Mouse (Mus musculus) heart, adult 18-20 months (tissue): Measurements from ENCODE around the gene Prr18. TPM values are rescaled to one million over a fixed set of nuclear protein-coding genes. Genes with fewer than 3 reads are reported as not detected.
A peak's percentile ranks its signal among the peaks of the same experiment; 100 is the strongest.
"Not testable (repeated sequence)": the region's sequence is repeated elsewhere in the genome, so short reads cannot be mapped to it uniquely, and the experiment has no call there.

ENCODE experiments used
- DNase-seq, 2 experiments: peaks; one replicate each; pipeline ENCODE4 v3.0.0; 2021 to 2022; ENCODE audit warnings: mixed read lengths in 1 of 2
- long read RNA-seq, 2 experiments: library from polyadenylated mRNA; stranded (forward); transcript quantifications; one replicate each; pipeline ENCODE4 v2.0.0; 2021
- total RNA-seq, 2 experiments: library from RNA; stranded (reverse); gene quantifications; 2 replicates each; pipeline ENCODE4 v1.2.3; 2021

Gene Prr18
- total RNA-seq = under 1 TPM; 0.25 to 0.26 TPM
- long read RNA-seq, experiment 1 = 0 reads
- long read RNA-seq, experiment 2 = 0 reads

DNA sequence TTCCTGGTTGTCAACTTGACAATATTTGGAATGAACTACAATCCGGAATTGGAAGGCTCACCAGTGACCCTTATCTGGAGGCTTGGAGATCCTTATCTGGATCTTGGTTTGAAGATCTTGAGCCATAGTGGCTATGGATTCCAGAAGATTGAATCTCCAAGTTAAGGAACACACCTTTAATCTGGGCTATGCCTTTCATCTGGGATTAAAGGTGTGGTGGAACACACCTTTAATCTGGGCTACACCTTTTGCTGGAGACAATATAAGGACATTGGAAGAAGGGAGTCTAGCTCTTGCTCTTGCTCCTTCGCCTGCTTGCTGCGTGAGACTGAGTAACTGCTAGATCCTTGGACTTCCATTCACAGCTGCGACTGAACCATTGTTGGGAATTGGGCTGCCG is at the start of gene Prr18:
TSS of gene Prr18 (plus strand) at position 301 of the 400 bp plus-strand sequence.
- DNase-seq = not testable (repeated sequence)

DNA sequence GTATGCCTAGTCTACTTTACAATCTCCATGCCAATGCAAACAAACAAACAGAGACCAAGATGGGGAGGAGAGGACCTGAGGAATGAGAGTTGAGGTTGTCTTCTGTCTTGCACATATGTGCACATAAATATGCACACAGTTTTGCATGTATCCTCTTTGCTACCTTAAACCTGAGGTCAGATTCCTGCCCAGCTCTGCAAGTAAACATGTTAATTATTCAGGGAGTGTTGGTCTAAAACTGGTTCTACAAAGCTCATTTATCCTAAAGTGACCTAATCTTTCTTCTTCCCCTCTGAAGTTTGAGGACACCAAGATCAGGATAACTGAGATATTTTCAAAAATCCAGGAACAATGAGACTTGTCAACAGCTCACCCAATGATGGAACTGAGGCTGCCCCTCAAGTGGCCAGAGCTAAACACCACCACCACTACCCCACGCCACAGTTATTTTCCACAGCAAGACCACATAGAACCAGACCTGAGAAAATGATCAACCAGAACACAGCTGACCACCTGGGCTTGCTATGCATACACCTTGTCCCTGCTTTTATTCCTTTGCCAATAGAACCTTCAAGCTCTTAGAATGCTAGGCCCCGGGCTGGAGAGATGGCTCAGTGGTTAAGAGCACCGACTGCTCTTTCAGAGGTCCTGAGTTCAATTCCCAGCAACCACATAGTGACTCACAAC is 47.1 kb upstream of the Prr18 start:
- DNase-seq = no peak

DNA sequence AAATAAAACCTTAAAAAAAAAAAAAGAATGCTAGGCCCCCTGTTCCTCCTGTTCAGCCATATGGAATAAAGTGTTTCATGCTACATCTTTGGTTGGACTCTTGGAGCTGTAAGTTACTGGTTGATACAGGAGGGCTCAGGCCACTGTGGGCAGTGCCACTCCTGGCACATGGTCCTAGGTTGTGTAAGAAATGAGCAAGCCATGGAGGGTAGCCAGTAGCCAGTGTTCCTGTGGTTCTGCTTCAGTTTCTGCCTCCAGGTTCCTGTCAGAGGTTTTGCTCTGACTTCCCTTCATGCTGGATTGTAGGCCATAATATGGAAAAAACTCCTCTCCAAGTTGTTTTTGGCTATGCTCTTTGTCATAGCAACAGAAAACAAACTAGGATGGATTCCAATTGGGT is 46.5 kb upstream of the Prr18 start:
- no peak for DNase-seq

DNA sequence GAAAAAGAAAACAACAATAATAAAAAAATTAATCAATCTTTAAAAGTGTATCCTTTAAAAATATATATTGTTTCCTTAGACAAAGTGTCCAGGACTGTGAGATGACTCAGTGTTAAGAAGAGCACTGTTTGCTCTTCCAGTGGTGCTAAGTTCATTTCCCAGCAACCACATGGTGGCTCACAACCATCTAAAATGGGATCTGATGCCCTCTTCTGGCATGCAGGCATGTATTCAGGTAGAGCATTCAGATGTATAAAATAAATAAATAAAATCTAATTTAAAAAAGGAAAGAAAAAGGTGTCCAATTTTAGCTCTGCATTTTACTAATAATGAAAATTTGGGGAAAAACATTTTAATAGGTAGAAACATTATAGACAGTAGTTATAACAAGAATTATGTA is 41.4 kb upstream of the Prr18 start:
- DNase-seq = no peak

DNA sequence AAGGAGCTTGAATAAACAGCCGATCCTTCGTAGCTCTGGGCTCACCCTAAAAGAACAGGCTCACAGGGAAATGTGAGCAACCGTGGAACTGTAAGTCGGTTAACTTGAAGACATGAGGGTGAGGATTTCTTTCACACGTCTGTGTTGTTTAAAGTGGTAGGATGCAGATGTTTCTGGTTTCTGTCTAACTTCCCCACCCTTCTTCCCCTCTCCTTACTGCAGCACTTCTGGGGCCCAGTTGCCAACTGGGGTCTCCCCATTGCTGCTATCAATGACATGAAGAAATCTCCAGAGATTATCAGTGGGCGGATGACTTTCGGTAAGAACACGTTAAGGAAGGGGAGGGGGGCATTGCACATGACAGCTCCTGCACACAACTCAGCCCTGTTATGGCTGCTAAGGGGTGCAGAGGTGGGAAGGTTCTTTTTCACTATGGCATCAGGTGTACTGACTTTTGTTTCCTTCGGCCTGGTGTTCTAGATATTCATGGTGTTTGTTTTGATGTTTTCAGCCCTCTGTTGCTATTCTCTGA is 40.9 kb upstream of the Prr18 start:
- DNase-seq = no peak

DNA sequence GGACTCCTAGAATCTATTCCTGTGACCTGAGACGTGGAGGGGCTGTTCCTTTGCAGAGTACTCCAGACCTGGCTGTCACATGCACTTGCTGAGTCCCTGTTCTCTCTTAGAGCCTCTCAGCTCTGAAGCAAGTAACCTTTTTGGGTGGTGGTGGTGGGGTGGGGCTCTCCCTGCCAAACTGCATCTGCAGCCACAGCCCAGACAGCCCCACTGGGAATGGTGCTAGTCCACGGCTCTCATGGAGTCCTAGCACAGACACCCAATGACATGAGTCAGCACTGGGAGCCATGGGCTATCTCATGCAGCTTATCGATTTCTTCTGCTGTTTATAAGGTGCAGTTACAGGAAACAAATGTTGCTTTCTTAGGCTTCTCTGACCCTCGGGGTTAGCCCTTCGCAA is 39.5 kb upstream of the Prr18 start:
- DNase-seq = no peak

DNA sequence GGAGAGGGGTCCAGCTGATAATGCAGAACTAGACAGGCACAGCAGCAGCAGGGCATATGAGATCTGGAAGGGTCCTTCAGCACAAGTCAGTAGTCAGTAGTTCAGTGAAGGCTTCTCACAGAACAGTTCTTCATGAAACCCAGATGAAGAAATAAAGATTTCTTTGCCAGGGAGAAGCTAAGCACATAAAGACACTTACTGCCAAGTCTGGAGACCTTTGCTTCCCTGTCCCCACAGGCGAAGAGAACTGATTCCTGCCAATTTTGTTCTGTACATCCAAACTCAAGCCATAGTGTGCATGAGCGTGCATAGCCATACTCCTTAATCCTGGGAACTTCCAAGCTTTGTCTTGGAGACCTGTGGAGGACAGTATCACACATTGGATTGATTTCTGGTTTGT is 39.0 kb upstream of the Prr18 start:
- DNase-seq = no peak

DNA sequence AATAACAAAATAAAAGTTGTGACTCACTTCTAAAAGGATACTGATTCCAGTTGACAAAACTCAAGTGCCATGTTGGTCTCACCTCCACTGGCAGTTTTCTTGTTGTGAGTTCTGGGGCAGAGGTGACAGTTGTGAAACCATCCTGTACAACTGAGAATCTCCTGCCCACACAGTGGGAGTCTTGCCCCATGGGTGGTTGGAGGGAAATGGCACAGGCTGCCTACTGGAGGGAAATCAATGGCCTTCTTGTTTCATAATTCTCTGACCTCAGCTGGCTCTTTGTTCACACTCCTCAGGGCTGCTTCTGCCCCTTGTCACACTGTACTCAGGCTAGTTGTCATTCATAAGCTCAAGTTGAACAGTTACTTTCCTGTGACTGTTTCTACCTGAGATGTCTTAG is 37.7 kb upstream of the Prr18 start:
- no peak for DNase-seq

DNA sequence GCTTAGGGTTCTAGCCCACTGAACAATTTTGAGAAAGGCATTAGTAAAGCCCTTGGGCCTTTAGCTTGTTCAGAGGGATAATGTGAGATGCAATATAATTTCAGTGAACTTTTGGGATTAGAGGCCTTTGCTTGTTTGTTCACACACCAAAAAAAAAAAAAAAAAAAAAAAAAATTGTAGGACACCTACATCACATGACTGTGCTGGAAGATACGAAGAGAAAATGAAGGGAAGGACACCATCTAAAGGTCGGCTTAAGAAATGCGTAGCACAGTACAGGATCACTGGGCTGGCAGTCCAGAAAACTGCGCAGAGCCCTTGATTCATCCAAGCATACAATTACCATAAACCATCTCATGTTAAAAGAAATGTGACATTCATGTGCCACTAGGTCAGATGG is 35.7 kb upstream of the Prr18 start:
- no peak for DNase-seq

DNA sequence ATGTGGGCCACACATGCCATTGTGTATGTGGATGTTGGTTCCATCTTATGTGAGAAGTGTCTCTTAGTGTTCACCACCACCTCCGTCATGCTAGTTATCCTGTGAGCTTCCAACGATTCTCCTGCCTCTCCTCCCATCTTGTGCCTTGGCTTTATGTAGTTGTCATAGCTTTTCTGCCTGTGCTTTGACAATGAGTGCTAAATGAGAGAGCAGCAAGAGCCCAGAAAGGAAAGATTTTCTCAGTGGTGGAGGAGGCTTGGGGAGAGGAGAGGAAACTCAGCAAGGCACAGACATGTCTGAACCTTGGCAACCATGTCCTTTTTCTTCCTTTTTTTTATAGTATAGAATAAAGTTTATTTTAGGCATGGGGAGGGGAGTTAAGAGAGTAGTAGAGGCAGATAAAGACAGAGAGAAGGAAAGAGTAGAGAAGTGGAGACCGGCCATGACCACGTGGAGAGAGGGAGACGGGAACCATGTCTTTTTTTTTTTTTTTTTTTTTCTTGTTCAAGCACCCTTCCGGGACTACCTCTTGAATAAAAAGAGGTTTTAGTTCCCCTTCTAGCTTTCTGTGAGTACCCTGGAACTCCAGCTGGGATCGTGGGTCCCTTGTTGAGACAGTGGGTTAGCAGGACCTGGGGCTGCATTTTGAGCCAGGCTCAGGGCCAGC is 34.4 kb upstream of the Prr18 start:
- no peak for DNase-seq

DNA sequence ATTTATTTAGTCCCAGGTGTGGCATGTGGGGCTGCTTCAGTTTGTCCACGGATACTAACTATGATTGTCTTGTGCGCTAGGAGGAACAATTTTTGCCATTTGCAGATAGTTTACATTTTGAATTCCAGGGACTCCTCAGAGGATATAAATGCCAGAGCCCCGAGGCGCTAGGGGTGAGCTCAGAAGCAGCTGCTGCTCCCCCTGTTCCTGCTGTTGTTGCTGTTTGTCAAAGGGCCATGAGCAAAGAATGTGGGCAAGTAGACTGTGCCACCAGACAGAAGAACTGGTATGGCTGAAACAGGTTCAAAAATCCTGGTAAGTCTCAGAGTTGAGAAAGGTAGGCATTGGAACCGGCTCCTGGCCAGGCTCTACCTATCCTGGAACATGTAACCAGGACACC is 33.6 kb upstream of the Prr18 start:
- DNase-seq = no peak

DNA sequence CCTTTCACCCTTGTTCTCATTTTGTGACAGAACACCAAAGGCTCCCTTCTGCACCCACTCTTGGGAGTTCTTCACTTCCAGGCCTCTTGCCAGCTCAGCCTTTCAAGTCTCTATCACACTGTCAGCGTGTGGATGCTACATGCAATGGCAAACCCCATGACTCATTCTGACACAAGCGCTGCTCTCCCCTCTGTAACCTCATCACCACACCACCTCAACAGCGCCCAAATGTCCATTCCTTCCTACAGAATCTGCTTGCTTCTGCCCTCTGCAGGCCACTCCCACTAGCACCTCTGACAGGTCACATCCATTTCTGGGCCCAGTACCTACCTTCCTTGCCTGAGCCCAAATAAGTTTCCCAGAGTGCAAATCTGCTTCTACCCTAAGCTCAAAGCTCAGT is 31.5 kb upstream of the Prr18 start:
- no peak for DNase-seq

DNA sequence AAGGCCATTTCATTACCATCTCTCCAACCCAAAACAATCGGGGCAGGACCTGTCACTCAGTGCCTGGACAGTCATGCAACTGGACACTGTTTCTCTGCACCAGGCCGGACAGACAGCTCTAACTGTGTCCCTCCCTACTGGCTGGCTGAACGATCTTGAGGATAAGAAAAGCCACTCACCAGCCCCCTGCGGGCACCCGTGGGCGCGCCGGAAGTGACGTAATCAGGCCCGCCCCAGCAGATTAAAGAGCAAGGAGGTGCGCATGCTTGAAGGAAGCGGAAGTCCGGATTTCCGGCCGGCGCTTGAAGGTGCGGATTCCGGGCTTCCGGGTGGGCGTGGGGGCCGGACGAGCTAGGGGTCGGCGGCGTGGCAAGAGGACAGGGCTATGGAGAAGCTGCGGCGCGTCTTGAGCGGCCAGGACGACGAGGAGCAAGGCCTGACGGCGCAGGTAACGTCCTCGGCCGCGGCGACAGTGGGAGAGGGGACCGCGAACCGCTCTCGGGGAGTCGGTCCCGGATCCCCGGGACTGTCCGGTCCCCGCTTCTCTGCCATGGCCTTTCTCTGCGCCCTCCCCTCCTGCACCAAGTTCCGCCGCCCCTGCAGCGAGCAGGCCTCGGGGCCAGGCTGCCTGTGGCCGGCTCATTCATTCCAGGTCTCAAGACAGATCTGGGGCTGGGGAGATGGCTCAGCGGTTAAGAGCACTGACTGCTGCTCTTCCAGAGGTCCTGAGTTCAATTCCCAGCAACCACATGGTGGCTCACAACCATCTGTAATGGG is 26.2 kb upstream of the Prr18 start, which contains the start of gene Sft2d1:
TSS of gene Sft2d1 (plus strand) at position 265 of the 777 bp plus-strand sequence.
- peak; percentile 96 to 99 for DNase-seq

DNA sequence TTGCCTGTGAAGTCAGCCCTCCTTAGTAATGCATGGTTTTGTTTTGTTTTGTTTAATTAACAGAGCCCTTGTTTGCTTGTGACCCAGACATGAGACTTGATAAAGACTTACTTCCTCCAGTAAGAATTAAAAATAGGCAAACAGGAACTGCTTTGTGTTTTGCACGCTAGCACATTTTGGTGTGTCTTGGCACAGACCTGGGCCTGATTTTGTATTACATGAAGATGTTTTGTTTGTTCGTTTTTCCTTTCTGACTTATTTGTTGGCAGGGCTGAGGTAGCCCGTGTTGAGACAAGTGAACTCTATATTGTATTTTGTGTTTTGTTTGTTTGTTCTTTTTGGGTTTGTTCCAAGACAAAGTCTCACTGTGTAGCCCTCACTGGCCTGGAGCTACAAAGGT is 25.5 kb upstream of the Prr18 start:
- DNase-seq = peak in 1 of 2 experiments; percentile 38

DNA sequence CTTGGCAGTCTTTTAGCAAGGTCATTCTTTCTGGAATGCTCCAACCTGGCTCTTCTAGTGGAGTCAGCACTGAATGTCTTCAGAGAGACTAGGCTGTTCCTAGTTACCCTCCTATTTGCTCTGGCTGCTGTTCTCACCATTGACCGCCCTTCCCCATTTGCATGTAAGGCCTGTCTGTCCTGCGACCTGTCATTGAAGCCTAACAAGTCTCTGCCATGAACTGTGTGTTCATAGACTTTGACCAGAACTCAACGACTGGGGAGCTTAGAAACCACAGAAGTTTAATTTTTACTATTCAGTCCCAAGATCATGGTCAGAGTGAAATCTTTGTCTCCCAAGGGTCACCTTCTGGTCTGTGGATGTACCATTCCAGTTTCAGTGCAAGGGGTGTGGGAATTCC is 23.3 kb upstream of the Prr18 start:
- no peak for DNase-seq

DNA sequence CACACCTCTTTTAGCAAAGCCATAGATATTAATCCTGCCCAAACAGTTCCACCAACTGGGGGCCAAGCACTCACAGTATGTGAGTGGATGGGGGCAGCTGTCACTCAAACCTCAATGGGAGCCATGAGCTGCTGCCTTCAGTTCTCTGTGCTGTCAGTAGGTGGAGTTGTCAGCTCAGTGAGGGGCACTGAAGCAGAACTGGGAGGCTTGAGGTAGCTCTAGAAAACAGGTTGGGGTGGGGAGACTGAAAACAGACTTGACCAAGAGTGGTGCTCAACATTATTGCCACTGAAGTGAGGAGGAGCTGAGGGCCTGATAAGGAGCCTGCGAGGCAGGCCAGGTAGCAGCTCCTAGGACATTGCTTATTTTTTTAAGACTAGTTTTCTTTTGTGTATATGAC is 21.0 kb upstream of the Prr18 start:
- DNase-seq = no peak

DNA sequence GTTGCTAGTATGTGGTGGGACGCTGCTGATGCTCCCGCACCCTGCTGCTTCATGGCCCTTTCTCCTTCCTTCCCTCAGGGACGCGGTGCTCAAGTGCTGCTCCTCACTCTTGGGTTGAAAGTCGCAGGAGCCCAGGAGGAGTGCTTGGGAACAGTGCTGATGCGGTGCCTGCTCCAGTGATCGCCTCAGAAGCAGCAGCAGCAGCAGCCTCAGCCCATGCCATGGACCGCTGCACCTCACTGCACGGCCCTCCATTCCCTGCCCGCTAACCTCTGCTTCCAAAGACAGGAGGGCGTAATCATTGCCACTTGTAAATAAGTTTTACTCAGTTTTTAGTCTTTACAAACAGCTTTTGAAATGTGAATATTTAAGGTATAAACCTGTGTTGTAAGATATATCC is 10.4 kb upstream of the Prr18 start:
- DNase-seq = not testable (repeated sequence)

DNA sequence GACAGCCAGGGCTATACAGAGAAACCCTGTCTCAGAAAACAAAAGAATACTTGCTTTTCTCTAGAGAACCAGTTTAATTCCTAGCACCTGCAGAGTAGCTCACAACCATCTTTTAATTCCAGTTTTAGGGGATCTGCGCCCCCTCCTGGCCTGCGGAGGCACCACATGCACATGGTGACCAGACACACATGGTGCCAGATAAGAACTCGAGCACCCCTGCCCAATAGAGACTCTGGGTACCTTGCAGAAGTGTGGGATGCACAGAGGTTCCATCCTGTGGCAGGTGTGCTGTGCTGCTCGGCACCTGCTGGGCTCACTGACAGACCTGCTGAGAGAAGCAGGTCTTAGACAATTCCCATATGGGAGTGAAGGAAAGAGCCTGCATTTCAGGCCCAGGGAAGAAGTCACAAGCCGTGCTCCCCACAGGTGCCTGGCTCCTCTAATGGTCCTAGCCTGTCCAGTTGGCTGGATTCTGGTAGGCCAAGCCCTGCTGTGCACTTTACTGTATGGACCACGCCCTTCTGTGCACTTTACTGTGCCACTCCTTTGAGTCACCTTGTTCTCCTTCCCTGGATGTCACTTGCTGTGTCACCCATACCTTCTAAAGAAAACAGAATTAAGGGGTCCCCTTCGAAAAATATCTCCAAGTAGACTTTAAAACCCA is 8.6 kb upstream of the Prr18 start:
- DNase-seq = no peak

DNA sequence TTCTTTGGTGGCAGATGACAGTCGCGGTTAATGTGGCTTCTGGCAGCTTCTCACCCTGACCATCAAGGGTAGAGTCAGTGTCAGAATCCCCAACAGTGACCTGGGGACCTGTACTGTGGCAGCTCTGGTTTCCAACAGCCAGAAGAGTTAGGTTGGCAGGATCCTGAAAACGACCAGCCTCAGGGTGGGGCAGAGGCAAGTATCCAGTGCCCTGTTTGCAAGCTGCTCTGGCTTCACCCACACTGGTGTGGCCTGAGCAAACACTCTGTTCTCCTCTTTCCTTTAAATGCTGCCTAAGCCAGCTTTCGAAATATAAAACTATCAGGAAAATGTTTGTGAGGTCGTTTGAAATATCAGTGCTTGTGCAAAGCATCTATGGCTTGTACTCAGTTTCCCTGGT is 6.7 kb upstream of the Prr18 start:
- no peak for DNase-seq

DNA sequence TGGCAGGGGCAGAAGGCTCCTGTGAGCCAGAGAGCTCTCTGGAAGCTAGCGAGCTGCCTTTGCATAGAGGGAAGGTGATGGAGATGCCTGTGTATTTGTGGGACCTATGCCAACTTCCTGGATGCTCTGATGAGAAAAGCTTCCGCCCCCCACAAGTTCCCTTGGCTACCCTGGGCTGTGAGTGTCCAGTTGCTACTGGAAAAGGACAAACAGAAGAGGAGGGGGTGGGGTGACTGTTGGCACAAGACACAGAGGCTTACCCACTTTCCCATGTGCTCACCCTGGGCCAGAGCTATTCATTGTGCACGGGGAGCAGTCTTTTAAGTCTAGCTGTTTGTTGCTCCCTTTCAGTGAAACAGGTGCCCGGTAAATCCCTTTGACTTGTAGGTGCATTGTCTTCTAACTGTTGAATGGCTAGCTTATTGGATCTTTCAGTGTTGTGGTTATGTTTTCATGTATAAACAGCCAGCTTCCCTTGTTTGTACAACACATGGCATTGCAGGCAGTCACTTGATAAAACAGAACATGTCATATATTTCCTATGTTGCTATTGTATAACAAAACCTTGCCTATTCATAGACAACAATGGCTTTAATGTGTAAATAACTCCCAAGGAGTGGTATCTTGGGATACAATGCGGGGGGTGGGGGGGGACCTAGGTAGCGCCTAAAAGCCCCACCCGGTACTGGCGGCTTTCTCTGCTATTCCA is 2.6 kb downstream of the Prr18 start:
- no peak for DNase-seq
